Mouse (Mus musculus): ENCODE data around the gene Ano1. TPM values are rescaled to one million over a fixed set of nuclear protein-coding genes. Genes with fewer than 3 reads are reported as not detected.

Ano1 gene
- polyA plus RNA-seq, 1 experiment from 2014 or later: 1.8 TPM

DNA sequence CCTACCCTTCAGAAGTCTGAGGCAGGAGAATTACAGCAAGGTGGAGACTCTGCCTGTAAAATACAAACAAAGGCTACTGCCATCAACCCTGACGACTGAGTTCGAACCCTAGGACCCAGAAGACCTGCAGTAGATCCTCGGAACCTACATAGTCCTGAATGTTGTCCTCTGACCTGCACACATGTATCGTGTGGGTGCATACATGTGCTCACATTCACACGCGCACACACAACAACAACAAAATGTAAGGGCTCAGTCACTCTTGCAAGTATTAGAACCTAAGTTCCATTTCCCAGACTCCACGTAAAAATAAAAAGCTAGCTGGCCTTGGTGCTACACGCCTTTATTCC lies 197.7 kb downstream of the Ano1 start:
- peak overlapping the region; percentile 97 for H3K4me3 ChIP-seq (replicated peaks)
- no peak overlapping the region for H3K27ac ChIP-seq
- WGBS: 27% methylated on average over 8 of the region's 8 CpGs
- peak overlapping the region; percentile 83 for H3K4me2 ChIP-seq
- peaks cover 13% of the 10 kb centered on the region for H3K4me1 ChIP-seq (replicated peaks)
- no peaks in the 10 kb centered on the region for H3K9me3 ChIP-seq
- peaks cover 7% of the 10 kb centered on the region; the same call in 1 of the 2 replicates for H3K27me3 ChIP-seq
- ATAC-seq (ENCODE audit: insufficient number of reproducible peaks, insufficient read depth, low FRiP score, low TSS enrichment, low read depth): peak; percentile 37; the same call in 1 of the 2 replicates
- peaks cover 31% of the 10 kb centered on the region for H3K36me3 ChIP-seq
- peak overlapping the region; percentile 53 for H3K9ac ChIP-seq (replicated peaks)

DNA sequence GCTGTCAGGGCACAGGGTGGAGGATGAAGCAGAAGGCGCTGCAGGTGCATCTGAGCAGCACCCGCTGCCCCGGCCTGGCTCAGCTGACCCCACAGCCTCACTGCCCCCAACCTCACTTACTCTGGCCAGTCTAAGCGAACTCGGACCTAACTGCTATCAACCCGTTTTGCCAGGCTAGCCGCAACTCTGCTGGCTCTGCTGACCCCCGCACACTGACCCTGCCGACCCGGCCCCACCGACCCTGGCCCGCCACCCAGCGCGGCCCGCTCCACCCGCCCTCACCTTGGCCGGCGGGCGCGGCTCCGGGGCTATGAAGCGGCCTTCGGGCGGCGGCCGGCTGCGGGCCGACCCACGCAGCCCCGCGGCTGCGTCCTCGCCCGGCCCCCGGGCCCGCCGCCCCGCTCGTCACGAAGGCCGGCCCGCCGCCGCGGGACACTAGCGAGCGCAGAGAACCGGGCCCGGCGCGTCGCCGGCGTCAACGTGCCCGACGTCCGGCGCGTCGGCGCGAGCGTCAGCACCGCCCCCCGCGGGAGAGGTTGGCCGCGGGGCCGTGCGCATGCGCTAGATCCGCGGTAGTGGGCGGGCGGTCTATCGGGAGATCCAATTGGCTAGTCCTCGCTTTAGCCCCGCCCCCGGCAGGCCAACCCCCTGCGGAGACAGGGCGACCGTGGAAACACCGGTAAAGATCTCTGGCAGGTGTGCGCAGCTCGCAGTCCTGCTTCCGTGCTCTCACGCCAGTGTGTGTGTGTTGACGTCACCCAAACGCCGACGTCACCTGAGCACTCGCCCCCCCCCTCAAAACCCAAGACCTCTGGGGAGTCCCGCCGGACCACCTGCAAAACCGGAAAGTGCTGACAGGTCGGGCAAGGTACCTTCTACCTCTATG lies 198.3 kb downstream of the Ano1 start, which contains the start of gene Ppfia1:
Ppfia1 (minus strand) TSS at position 493 of the 886 bp plus-strand sequence.
- peak; percentile 93 for ATAC-seq (ENCODE audit: insufficient number of reproducible peaks, insufficient read depth, low FRiP score, low TSS enrichment, low read depth)
- Histone ChIP-seq H3K27ac (peak within 1 kb of the TSS; percentile 41; the same call in 1 of the 2 replicates), H3K27me3 (peaks cover 7% of the 10 kb centered on the region; the same call in 1 of the 2 replicates), H3K9ac (replicated peaks) (peak within 1 kb of the TSS; percentile 93), H3K4me2 (peak within 1 kb of the TSS; percentile 83), H3K4me3 (replicated peaks) (peak within 1 kb of the TSS; percentile 97), H3K9me3 (no peaks in the 10 kb centered on the region), H3K4me1 (replicated peaks) (peaks cover 13% of the 10 kb centered on the region), H3K36me3 (peaks cover 37% of the 10 kb centered on the region)
- under 1% methylated on average over 89 of the region's 97 CpGs for WGBS

DNA sequence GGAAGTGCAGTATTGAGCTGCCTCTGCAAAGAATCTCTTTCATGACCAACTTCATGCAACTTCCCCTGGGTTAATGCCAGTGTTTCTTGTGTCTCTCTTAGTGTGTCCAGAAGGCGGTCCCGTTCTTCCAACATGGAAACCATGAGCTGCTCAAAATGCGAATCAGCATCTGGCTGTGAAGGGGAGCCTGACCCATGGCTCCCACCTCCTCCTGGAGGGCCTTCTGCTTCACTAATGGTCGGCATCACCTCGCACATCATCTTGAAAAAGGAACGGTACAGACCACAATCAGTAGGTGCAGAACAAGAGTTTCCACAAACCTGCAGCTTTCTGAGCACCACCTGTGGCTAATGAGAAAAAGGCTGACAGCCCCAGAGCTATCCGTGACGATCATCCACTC lies 199.5 kb downstream of the Ano1 start:
- Histone ChIP-seq H3K4me3 (replicated peaks) (peak overlapping the region; percentile 97), H3K9me3 (no peaks in the 10 kb centered on the region), H3K27me3 (peaks cover 7% of the 10 kb centered on the region; the same call in 1 of the 2 replicates), H3K36me3 (peaks cover 46% of the 10 kb centered on the region), H3K9ac (replicated peaks) (peak overlapping the region; percentile 93; the same call in 1 of the 2 replicates), H3K27ac (no peak overlapping the region), H3K4me2 (peak overlapping the region; percentile 83), H3K4me1 (replicated peaks) (peaks cover 13% of the 10 kb centered on the region)
- ATAC-seq (ENCODE audit: insufficient number of reproducible peaks, insufficient read depth, low FRiP score, low TSS enrichment, low read depth): no peak
- 82% methylated on average over 8 of the region's 8 CpGs for WGBS

DNA sequence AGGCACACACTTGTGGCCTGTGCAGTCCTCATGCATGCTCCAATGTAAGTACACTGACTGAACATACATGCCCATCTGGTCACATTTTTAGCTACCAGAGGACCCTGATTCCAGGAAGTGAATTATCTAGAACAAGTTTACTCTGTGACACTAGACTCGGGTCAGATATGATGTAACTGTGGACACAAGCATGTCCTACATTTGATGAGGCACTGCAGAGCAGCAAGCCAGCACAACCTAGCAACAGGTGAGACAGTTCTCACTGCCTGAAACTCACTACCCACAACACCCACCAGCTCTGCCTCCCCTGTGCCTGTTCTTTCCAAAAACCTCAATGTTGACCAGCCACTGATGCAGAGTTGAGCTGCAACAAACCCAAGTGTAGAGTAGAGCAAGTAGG lies 201.0 kb downstream of the Ano1 start:
- Histone ChIP-seq H3K4me3 (replicated peaks) (no peak overlapping the region), H3K9ac (replicated peaks) (no peak overlapping the region), H3K27ac (no peak overlapping the region), H3K9me3 (no peaks in the 10 kb centered on the region), H3K4me2 (no peak overlapping the region), H3K27me3 (peaks cover 5% of the 10 kb centered on the region; the same call in 1 of the 2 replicates), H3K4me1 (replicated peaks) (peaks cover 13% of the 10 kb centered on the region), H3K36me3 (peaks cover 57% of the 10 kb centered on the region)
- no peak for ATAC-seq (ENCODE audit: insufficient number of reproducible peaks, insufficient read depth, low FRiP score, low TSS enrichment, low read depth)
- WGBS: 91% methylated on average over 1 of the region's 1 CpGs

DNA sequence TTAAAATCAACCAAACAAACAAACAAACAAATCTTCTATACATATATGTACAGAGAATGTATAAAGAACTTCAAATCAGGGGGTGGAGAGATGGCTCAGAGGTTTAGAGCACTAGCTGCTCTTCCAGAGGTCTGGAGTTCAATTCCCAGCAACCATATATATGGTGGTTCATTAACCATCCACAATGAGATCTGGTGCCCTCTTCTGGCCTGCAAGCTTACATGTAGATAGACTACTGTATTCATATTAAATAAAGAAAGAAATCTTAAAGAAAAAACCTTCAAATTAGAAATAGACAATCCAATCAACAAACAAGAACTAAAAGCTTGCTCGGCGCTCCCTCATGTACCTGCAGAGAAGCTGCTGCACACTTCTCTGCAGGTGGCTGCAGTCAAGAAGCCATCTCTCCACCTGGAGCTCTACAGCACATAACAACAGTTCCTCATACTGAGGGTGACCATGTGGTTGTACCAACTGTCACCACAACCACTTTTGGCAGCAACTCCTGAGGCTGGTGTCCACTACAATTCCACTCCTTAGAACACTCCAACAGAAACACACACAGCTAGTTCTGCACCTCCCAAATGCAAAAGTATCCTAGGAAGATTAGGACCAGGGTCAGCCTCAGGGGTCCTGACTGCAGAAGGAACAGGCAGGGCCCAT lies 201.7 kb downstream of the Ano1 start:
- H3K27ac ChIP-seq: no peak overlapping the region
- H3K9ac ChIP-seq (replicated peaks): no peak overlapping the region
- H3K4me2 ChIP-seq: no peak overlapping the region
- no peak overlapping the region for H3K4me3 ChIP-seq (replicated peaks)
- H3K36me3 ChIP-seq: peaks cover 62% of the 10 kb centered on the region
- 100% methylated on average over 2 of the region's 2 CpGs for WGBS
- no peaks in the 10 kb centered on the region for H3K9me3 ChIP-seq
- no peak for ATAC-seq (ENCODE audit: insufficient number of reproducible peaks, insufficient read depth, low FRiP score, low TSS enrichment, low read depth)
- peaks cover under 1% of the 10 kb centered on the region; the same call in 1 of the 2 replicates for H3K27me3 ChIP-seq
- peaks cover 13% of the 10 kb centered on the region for H3K4me1 ChIP-seq (replicated peaks)

GRCm38 (mm10) chr7:144545231-144545630 lies 206.5 kb downstream of the Ano1 start:
- H3K4me3 ChIP-seq (replicated peaks): no peak overlapping the region
- H3K4me2 ChIP-seq: no peak overlapping the region
- no peaks in the 10 kb centered on the region for H3K27me3 ChIP-seq
- H3K4me1 ChIP-seq (replicated peaks): no peaks in the 10 kb centered on the region
- ATAC-seq (ENCODE audit: insufficient number of reproducible peaks, insufficient read depth, low FRiP score, low TSS enrichment, low read depth): no peak
- no peaks in the 10 kb centered on the region for H3K9me3 ChIP-seq
- H3K27ac ChIP-seq: no peak overlapping the region
- WGBS: 91% methylated on average over 3 of the region's 3 CpGs
- H3K9ac ChIP-seq (replicated peaks): no peak overlapping the region
- peaks cover 45% of the 10 kb centered on the region for H3K36me3 ChIP-seq

DNA sequence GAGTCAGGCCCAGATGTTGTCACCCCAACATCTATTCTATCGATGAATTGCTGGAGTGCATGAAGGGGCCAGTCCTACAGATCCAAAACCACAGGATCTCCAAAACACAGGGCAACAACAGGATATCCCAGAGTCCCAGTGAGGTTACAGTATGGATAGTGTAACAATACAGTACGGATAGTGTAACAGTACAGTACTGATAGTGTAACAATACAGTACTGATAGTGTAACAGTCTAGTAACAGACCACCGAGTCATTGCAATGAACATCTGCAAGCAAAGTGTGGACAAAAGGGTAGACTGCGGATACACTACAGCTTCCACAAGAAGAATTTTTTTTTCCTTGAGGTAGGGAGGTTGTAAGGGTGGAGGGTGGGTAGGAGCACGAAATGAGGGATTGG lies 210.4 kb downstream of the Ano1 start:
- Histone ChIP-seq H3K4me2 (no peak overlapping the region), H3K9ac (replicated peaks) (no peak overlapping the region), H3K27ac (no peak overlapping the region), H3K27me3 (no peaks in the 10 kb centered on the region), H3K4me1 (replicated peaks) (no peaks in the 10 kb centered on the region), H3K9me3 (no peaks in the 10 kb centered on the region), H3K36me3 (peaks cover 14% of the 10 kb centered on the region; the same call in 1 of the 2 replicates), H3K4me3 (replicated peaks) (no peak overlapping the region)
- no peak for ATAC-seq (ENCODE audit: insufficient number of reproducible peaks, insufficient read depth, low FRiP score, low TSS enrichment, low read depth)
- WGBS: 95% methylated on average over 5 of the region's 5 CpGs

DNA sequence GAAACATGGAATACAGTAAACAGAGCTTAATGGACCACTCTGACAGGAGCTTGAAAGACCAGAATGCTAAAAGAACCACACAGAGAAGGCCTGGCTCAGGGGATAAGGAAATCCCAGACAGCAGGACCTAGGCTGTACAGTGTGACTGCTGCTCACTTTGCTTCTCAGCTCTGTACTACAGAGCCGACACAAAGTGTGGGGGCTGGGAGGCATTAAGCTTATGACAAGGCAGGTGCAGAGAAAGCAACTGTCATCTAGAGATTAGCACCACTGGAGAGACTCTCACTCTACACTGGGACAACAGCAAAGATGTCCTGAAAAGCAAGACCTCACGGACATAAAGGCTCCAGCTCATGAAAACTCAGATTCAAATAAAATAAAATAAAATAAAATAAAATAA lies 212.6 kb downstream of the Ano1 start:
- H3K4me1 ChIP-seq (replicated peaks): no peaks in the 10 kb centered on the region
- no peak overlapping the region for H3K9ac ChIP-seq (replicated peaks)
- no peak overlapping the region for H3K27ac ChIP-seq
- WGBS: 77% methylated on average over 2 of the region's 2 CpGs
- ATAC-seq (ENCODE audit: insufficient number of reproducible peaks, insufficient read depth, low FRiP score, low TSS enrichment, low read depth): no peak
- no peak overlapping the region for H3K4me2 ChIP-seq
- H3K9me3 ChIP-seq: no peaks in the 10 kb centered on the region
- H3K36me3 ChIP-seq: peaks cover 5% of the 10 kb centered on the region; the same call in 1 of the 2 replicates
- H3K27me3 ChIP-seq: no peaks in the 10 kb centered on the region
- no peak overlapping the region for H3K4me3 ChIP-seq (replicated peaks)

Other genes with a start within 250 kb of the Ano1 start
- 53.3 and 55.4 TPM in 2 replicates for gene Ppfia1, start 198.2 kb downstream of the Ano1 start, polyA plus RNA-seq (2016; fragmentation: Nextera tagmentation; extraction: Ambion mirVana)
- gene Fadd, start 169.5 kb downstream of the Ano1 start, polyA plus RNA-seq (2016; fragmentation: Nextera tagmentation; extraction: Ambion mirVana): 11.1 TPM in 2 replicates
- not detected in 2 replicates for gene Fgf3, start 86.1 kb upstream of the Ano1 start, polyA plus RNA-seq (2016; fragmentation: Nextera tagmentation; extraction: Ambion mirVana)
- gene Fgf4, start 95.4 kb upstream of the Ano1 start, polyA plus RNA-seq (2016; fragmentation: Nextera tagmentation; extraction: Ambion mirVana): 0.49 TPM in 2 replicates
- gene Fgf15, start 144.6 kb upstream of the Ano1 start, polyA plus RNA-seq (2016; fragmentation: Nextera tagmentation; extraction: Ambion mirVana): 0.42 and 0.76 TPM in 2 replicates
- gene LTO1, start 163.1 kb upstream of the Ano1 start, polyA plus RNA-seq (2016; fragmentation: Nextera tagmentation; extraction: Ambion mirVana): 26.1 and 27.9 TPM in 2 replicates
- 165 and 178 TPM in 2 replicates for gene Ccnd1, start 188.0 kb upstream of the Ano1 start, polyA plus RNA-seq (2016; fragmentation: Nextera tagmentation; extraction: Ambion mirVana)